Mouse (Mus musculus): ENCODE results near the gene Mipol1.
"Not testable (repeated sequence)": the region's sequence is repeated elsewhere in the genome, so short reads cannot be mapped to it uniquely, and the experiment has no call there.

The Mipol1 gene

GRCm38 (mm10) chr12:57428243-57428642, 198.0 kb downstream of the Mipol1 start:
- no peak for DNase-seq (ENCODE audit: low spot score in 2 of 2)

- DNase-seq (ENCODE audit: low spot score in 2 of 2) = no peak
Observed at GRCm38 (mm10) chr12:57428767-57429166, 198.5 kb downstream of the Mipol1 start.

GRCm38 (mm10) chr12:57436939-57437659, 206.9 kb downstream of the Mipol1 start:
- not testable (repeated sequence) for DNase-seq (ENCODE audit: low spot score in 2 of 2)

- DNase-seq (ENCODE audit: low spot score in 2 of 2) = no peak
Observed at GRCm38 (mm10) chr12:57444281-57444903, 214.2 kb downstream of the Mipol1 start.

- DNase-seq (ENCODE audit: low spot score in 2 of 2) = no peak
Observed at GRCm38 (mm10) chr12:57447331-57447730, 217.1 kb downstream of the Mipol1 start.

GRCm38 (mm10) chr12:57449299-57449698, 219.1 kb downstream of the Mipol1 start:
- no peak for DNase-seq (ENCODE audit: low spot score in 2 of 2)

GRCm38 (mm10) chr12:57450017-57450583, 219.9 kb downstream of the Mipol1 start:
- no peak for DNase-seq (ENCODE audit: low spot score in 2 of 2)

GRCm38 (mm10) chr12:57456911-57457310, 226.7 kb downstream of the Mipol1 start:
- DNase-seq (ENCODE audit: low spot score in 2 of 2) = no peak

- no peak for DNase-seq (ENCODE audit: low spot score in 2 of 2)
Observed at GRCm38 (mm10) chr12:57457339-57457738, 227.1 kb downstream of the Mipol1 start.

- DNase-seq (ENCODE audit: low spot score in 2 of 2) = no peak
Observed at GRCm38 (mm10) chr12:57464520-57465334, 234.5 kb downstream of the Mipol1 start.

- DNase-seq (ENCODE audit: low spot score in 2 of 2) = no peak
Observed at GRCm38 (mm10) chr12:57471786-57472185, 241.6 kb downstream of the Mipol1 start.

GRCm38 (mm10) chr12:57476876-57477275, 246.6 kb downstream of the Mipol1 start:
- no peak for DNase-seq (ENCODE audit: low spot score in 2 of 2)

- no peak for DNase-seq (ENCODE audit: low spot score in 2 of 2)
Observed at GRCm38 (mm10) chr12:57481823-57482222, 251.6 kb downstream of the Mipol1 start.

GRCm38 (mm10) chr12:57496347-57497119, 266.3 kb downstream of the Mipol1 start:
- DNase-seq (ENCODE audit: low spot score in 2 of 2) = no peak

- DNase-seq (ENCODE audit: low spot score in 2 of 2) = no peak
Observed at GRCm38 (mm10) chr12:57500246-57500645, 270.0 kb downstream of the Mipol1 start.

GRCm38 (mm10) chr12:57505329-57505728, 275.1 kb downstream of the Mipol1 start:
- DNase-seq (ENCODE audit: low spot score in 2 of 2) = no peak

- no peak for DNase-seq (ENCODE audit: low spot score in 2 of 2)
Observed at GRCm38 (mm10) chr12:57508938-57509337, 278.7 kb downstream of the Mipol1 start.

GRCm38 (mm10) chr12:57509726-57510125, 279.5 kb downstream of the Mipol1 start:
- DNase-seq (ENCODE audit: low spot score in 2 of 2) = no peak

GRCm38 (mm10) chr12:57511127-57511526, 280.9 kb downstream of the Mipol1 start:
- no peak for DNase-seq (ENCODE audit: low spot score in 2 of 2)

GRCm38 (mm10) chr12:57511560-57511959, 281.3 kb downstream of the Mipol1 start:
- DNase-seq (ENCODE audit: low spot score in 2 of 2) = no peak

- no peak for DNase-seq (ENCODE audit: low spot score in 2 of 2)
Observed at GRCm38 (mm10) chr12:57514552-57514951, 284.3 kb downstream of the Mipol1 start.
